Mouse (Mus musculus): Measurements from ENCODE around the gene Tmem127. TPM values are rescaled to one million over a fixed set of nuclear protein-coding genes. Genes with fewer than 3 reads are reported as not detected.
"Not testable (repeated sequence)": the region's sequence is repeated elsewhere in the genome, so short reads cannot be mapped to it uniquely, and the experiment has no call there.

The Tmem127 gene
- total RNA-seq, 2 experiments from 2014 or later: 75.5 to 76.9 TPM

DNA sequence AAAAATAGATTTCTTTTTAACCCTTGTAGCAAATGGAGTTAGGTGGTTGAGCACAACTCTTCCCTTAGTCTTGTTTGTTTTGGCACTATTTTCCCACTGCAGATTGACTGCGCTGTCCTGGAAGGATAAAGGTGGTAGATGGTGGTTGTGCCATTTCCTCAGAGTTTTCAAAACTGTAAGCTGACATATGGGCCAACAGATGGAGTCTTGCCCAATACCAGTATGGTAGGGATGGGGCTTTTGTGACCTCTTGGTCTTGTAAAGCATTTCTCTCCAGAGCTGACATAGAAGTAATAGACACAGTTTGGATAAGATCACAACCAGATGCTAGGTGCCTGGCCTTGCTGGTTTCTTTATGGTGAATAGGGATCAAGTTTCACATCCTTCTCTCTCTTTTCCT, 50.3 kb downstream of the Tmem127 start:
- no peak overlapping the region for H3K4me3 ChIP-seq
- no peak overlapping the region for H3K27ac ChIP-seq
- intact Hi-C loops (cut with DNase I): no loop called here
- no peak for TF ChIP-seq CTCF (IDR thresholded peaks at IDR 0.05)
- no peak for DNase-seq (ENCODE audit: extremely low spot score in 1 of 2, low spot score in 2 of 2)

DNA sequence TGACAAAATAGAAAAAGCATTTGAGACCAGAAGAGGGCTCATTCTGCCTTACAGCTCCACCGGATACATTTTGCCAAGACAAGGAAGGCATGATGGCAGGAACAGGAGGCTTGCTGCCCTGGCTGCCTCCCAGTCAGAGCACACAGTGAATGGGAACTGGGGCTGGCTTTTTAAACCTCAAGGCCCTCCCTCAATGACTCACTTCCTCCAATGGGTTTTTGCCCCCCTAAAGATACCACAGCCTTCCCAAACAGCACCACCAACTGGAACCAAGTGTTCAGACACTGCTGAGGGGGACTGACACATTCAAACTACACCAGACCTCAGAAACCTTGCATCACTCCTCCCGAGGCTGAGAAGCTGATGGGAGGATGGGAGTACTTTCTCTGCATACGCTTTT, 53.0 kb downstream of the Tmem127 start:
- DNase-seq (ENCODE audit: extremely low spot score in 1 of 2, low spot score in 2 of 2): no peak
- Histone ChIP-seq H3K4me3 (no peak overlapping the region), H3K27ac (no peak overlapping the region)
- no peak for TF ChIP-seq CTCF (IDR thresholded peaks at IDR 0.05)
- intact Hi-C loops (cut with DNase I): no loop called here

DNA sequence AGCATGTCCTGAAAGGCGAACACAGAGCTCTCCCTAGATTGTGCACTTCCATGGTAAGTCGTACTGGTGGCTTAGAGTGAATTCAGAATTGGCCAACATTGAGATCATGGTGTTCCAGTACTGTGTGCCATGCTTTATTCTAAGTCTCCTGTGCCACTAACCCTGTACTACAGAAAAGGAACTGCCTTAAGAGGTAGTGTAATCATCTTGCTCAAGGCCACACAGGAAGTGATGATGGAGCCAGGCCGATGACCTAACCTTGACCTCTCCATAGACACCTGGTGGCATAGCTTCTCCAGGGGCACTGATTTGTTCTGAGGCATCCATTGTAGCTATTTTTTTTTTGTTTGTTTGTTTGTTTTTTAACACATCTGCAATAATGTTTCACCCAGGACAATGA, 54.2 kb downstream of the Tmem127 start:
- no peak for DNase-seq (ENCODE audit: extremely low spot score in 1 of 2, low spot score in 2 of 2)
- Histone ChIP-seq H3K4me3 (no peak overlapping the region), H3K27ac (no peak overlapping the region)
- no peak for TF ChIP-seq CTCF (IDR thresholded peaks at IDR 0.05)
- intact Hi-C loops (cut with DNase I): no loop called here

DNA sequence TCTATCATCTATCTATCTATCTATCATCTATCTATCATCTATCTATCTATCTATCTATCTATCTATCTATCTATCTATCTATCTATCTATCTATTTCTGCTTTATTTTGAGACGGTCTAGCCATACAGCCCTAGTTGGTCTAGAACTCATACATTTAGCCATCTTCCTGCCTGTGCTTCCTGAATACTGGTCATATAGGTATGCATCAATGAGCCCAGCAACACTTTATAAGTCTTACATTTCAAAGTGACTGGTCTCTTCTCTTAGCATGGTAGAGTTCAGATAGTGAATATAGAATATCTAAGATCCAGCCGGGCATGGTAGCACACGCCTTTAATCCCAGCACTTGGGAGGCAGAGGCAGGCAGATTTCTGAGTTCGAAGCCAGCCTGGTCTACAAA, 56.5 kb downstream of the Tmem127 start:
- H3K4me3 ChIP-seq; H3K27ac ChIP-seq; intact Hi-C loops (cut with DNase I); DNase-seq (ENCODE audit: extremely low spot score in 1 of 2, low spot score in 2 of 2): not testable (repeated sequence)

DNA sequence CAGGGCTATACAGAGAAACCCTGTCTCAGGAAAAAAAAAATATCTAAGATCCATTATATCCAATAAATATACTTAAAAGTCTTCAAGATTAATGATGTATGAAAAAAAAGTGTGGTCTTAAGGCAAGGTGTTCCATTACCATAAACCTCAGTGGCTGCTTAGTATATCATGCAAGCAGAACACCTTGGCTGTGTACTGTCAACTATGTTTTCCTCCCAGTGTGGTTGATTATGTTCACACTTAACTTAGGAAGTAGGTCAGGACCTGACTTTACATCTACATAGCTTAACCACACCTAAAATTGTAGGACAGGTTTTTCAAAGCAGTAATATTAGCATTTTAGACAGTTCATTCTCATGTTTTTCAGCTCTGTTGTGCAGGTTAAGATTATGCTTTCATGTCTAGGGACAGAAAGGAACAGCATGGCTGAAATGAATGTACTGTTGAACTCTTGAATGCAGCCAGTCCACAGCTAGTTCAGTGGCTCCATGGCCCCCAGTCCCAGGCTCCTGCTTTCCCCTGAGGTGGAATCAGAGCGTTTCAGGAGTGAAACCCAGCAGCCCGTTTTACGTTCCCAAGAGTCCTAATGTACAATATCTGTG, 57.0 kb downstream of the Tmem127 start:
- no peak overlapping the region for H3K4me3 ChIP-seq
- intact Hi-C loops (cut with DNase I): loop anchor here (5.0 kb wide), 1 partner anchor 38 kb away; no protein-coding TSS in a partner anchor

DNA sequence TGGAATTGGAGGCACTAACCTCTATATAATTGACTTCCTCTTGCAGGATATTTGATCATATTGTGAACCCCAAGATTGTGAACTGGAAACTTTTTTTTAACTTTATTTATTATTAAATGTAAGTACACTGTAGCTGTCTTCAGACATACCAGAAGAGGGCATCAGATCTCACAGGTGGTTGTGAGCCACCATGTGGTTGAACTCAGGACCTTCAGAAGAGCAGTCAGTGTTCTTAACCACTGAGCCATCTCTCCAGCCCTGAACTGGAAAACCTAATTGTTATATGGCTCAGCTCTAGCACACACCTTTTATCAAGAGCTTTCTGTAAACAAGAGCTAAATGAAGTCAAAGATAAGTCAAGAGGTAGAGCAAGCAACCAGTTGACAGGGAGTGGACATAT, 58.4 kb downstream of the Tmem127 start:
- Histone ChIP-seq H3K4me3 (no peak overlapping the region), H3K27ac (no peak overlapping the region)
- no peak for DNase-seq (ENCODE audit: extremely low spot score in 1 of 2, low spot score in 2 of 2)
- no peak; the same call in 1 of the 2 replicates for TF ChIP-seq CTCF (IDR thresholded peaks at IDR 0.05)
- intact Hi-C loops (cut with DNase I): loop anchor here (5.0 kb wide), 1 partner anchor 36 kb away; no protein-coding TSS in a partner anchor

More for the DNA sequence above, 57.0 kb downstream of the Tmem127 start:
- DNase-seq (ENCODE audit: extremely low spot score in 1 of 2, low spot score in 2 of 2): no peak
- no peak for TF ChIP-seq CTCF (IDR thresholded peaks at IDR 0.05)
- no peak overlapping the region for H3K27ac ChIP-seq

DNA sequence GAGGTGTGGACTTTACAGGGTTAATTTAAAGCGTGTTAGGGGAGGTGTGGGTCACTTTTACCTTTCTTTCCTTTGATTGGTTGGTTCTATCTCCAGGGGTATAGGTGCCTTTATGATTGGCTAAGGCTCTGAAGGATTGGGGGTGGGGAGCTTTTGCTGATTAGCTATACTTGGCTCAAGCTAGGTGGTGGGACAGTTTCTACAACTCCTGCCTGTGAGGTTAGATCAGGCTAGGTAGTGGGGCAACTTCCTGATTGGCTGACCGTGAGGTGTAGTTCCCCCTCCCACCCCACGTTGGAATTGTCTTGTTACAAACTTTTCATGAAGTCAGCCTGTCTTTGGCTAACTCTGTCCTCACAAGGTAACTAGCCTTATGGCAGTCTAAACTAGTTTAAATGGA, 59.5 kb downstream of the Tmem127 start:
- intact Hi-C loops (cut with DNase I): loop anchor here (5.0 kb wide), 1 partner anchor 35 kb away; no protein-coding TSS in a partner anchor
- no peak overlapping the region for H3K4me3 ChIP-seq
- no peak for DNase-seq (ENCODE audit: extremely low spot score in 1 of 2, low spot score in 2 of 2)
- TF ChIP-seq CTCF (IDR thresholded peaks at IDR 0.05): no peak
- no peak overlapping the region for H3K27ac ChIP-seq

DNA sequence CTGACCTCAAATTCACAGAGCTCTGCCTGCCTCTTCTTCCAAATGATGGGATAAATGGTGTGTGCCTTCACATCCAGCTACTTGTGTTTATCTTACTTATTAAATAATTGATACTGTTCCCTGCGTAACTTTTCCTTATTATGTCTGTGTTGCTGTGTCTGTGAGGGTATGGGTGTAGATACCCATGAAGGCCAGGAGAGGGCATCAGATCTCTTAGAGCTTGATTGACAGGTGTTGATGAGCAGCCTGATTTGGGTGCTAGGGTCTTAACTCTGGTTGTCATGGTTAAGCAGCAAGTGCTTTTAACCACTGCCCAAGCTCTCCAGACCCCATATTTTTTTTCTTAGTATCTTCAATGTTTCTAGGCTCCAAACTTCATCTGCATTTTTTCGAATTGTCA, 61.0 kb downstream of the Tmem127 start:
- TF ChIP-seq CTCF (IDR thresholded peaks at IDR 0.05): peak; percentile 53
- Histone ChIP-seq H3K4me3 (no peak overlapping the region), H3K27ac (no peak overlapping the region)
- intact Hi-C loops (cut with DNase I): loop anchor here (5.0 kb wide), 1 partner anchor 34 kb away; no protein-coding TSS in a partner anchor
- DNase-seq (ENCODE audit: extremely low spot score in 1 of 2, low spot score in 2 of 2): no peak

DNA sequence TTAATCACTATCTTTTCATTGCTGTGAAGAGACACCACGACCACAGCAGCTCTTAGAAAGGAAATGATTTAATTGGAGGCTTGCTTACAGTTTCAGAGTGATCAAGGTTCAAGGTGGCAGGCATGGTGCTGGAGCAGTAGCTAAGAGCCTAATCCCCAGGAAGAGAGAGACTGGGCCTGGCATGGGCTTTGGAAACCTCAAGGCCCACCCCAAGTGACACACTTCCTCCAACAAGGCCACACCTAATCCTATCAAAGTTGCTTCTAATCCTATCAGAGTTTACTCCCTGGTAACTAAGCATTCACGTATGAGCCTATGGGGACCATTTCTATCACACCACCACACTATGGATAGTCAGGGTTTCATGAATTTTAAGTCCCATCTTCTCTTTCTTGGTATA, 62.5 kb downstream of the Tmem127 start:
- intact Hi-C loops (cut with DNase I): no loop called here
- no peak overlapping the region for H3K27ac ChIP-seq
- no peak for TF ChIP-seq CTCF (IDR thresholded peaks at IDR 0.05)
- DNase-seq (ENCODE audit: extremely low spot score in 1 of 2, low spot score in 2 of 2): no peak
- H3K4me3 ChIP-seq: no peak overlapping the region

DNA sequence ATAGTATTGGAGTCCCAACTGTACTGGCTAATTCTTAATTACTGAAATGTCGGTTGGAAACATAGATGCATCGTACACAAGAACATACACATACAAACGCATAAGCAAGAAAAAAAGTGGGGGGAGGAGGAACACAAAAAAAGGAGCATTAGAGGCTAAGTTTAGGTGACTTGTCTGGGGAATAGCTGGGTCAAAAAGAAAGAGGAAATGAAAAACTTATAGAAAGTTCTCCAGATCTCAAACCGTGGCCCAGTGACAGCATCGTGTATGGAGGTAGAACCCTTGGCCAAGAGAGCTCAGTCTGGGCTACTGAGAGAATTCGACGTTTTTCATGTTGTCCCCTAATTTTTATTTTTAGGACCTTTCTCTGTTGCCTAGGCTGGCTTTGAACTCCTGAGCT, 63.0 kb downstream of the Tmem127 start:
- intact Hi-C loops (cut with DNase I): no loop called here
- no peak for DNase-seq (ENCODE audit: extremely low spot score in 1 of 2, low spot score in 2 of 2)
- Histone ChIP-seq H3K4me3 (no peak overlapping the region), H3K27ac (no peak overlapping the region)
- no peak for TF ChIP-seq CTCF (IDR thresholded peaks at IDR 0.05)

Other genes starting within 250 kb of the Tmem127 start
- 10 to 100 TPM; 11.9 to 14.1 TPM for gene Ap4e1, start 239.2 kb upstream of the Tmem127 start, total RNA-seq (2021)
- gene Blvra, start 177.2 kb upstream of the Tmem127 start, total RNA-seq (2021): 10 to 100 TPM; 25.2 to 27.7 TPM
- gene Ncaph, start 114.0 kb upstream of the Tmem127 start, total RNA-seq (2021): 1 to 10 TPM; 1.1 to 1.6 TPM
- gene Itpripl1, start 104.5 kb upstream of the Tmem127 start, total RNA-seq (2021): 1 to 10 TPM; 2.6 to 2.9 TPM
- under 1 TPM; 0.66 to 0.94 TPM for gene 1810024B03Rik, start 39.6 kb upstream of the Tmem127 start, total RNA-seq (2021)
- gene Snrnp200, start 39.5 kb upstream of the Tmem127 start, total RNA-seq (2021): 10 to 100 TPM; 87.1 to 94.9 TPM
- gene Ciao1, start 92 bp upstream of the Tmem127 start, total RNA-seq (2021): 10 to 100 TPM; 72.6 to 75.7 TPM
- 100 to 1,000 TPM in 1 of 2 experiments, 10 to 100 TPM in 1; 98.6 to 114 TPM for gene Stard7, start 22.3 kb downstream of the Tmem127 start, total RNA-seq (2021)
- gene Dusp2, start 88.3 kb downstream of the Tmem127 start, total RNA-seq (2021): 1 to 10 TPM; 2.4 to 3.5 TPM
- not detected for gene Astl, start 90.7 kb downstream of the Tmem127 start, total RNA-seq (2021)
- under 1 TPM; 0.32 to 0.54 TPM for gene Adra2b, start 115.3 kb downstream of the Tmem127 start, total RNA-seq (2021)
- gene Gpat2, start 177.3 kb downstream of the Tmem127 start, total RNA-seq (2021): under 1 TPM; 0.29 to 0.37 TPM
- gene Fahd2a, start 196.7 kb downstream of the Tmem127 start, total RNA-seq (2021): 10 to 100 TPM; 15.9 to 20.5 TPM